Mouse (Mus musculus) retina, adult 2 months (tissue): ENCODE measurements around the gene Zfp87.

Experiments
- DNase-seq: peaks from one replicate; pipeline ENCODE4 v3.0.0-alpha.2; 2012; ENCODE audit warnings: low read depth, low spot score

Gene Zfp87

GRCm38 (mm10) chr13:67525753-67526410 is at the start of gene Zfp87, which contains the start of gene Gm26965:
TSS of gene Zfp87 (minus strand) at chr13:67526177.
TSS of gene Gm26965 (minus strand) at chr13:67526151.
- DNase-seq, result peak; percentile 82

- no peak for DNase-seq
Measured at GRCm38 (mm10) chr13:67572591-67573189, 46.7 kb upstream of the Zfp87 start.

- no peak for DNase-seq
Measured at GRCm38 (mm10) chr13:67553730-67554129, 27.8 kb upstream of the Zfp87 start, which contains the start of gene Zfp748. TSS of gene Zfp748 (minus strand) at chr13:67553830.

GRCm38 (mm10) chr13:67552505-67553346 is 26.7 kb upstream of the Zfp87 start:
- peak; percentile 80 for DNase-seq

GRCm38 (mm10) chr13:67545941-67546340 is 20.0 kb upstream of the Zfp87 start:
- DNase-seq, result no peak

- DNase-seq, result no peak
Measured at GRCm38 (mm10) chr13:67527049-67527730, 1.2 kb upstream of the Zfp87 start.

GRCm38 (mm10) chr13:67500908-67501307 is 25.1 kb downstream of the Zfp87 start:
- no peak for DNase-seq

- DNase-seq, result peak; percentile 76
Measured at GRCm38 (mm10) chr13:67500084-67500719, 25.8 kb downstream of the Zfp87 start, which contains the start of gene Zfp58. TSS of gene Zfp58 (minus strand) at chr13:67500555.

GRCm38 (mm10) chr13:67495631-67496030 is 30.3 kb downstream of the Zfp87 start:
- no peak for DNase-seq

GRCm38 (mm10) chr13:67484424-67484811 is 41.6 kb downstream of the Zfp87 start:
- no peak for DNase-seq

GRCm38 (mm10) chr13:67483625-67484423 is 42.2 kb downstream of the Zfp87 start, which contains the start of gene Zfp874b:
TSS of gene Zfp874b (minus strand) at chr13:67484258.
- peak; percentile 79 for DNase-seq

GRCm38 (mm10) chr13:67481528-67481927 is 44.4 kb downstream of the Zfp87 start:
- DNase-seq, result no peak

GRCm38 (mm10) chr13:67469274-67469673 is 56.7 kb downstream of the Zfp87 start:
- DNase-seq, result no peak
